Mouse (Mus musculus) ZHBTc4 (cell line): Measurements from ENCODE around the gene Mrs2.

Experiments
- DNase-seq: peaks from one replicate; pipeline ENCODE4 v3.0.0-alpha.2; 2011; ENCODE audit warnings: low read depth, low spot score

The Mrs2 gene

DNA sequence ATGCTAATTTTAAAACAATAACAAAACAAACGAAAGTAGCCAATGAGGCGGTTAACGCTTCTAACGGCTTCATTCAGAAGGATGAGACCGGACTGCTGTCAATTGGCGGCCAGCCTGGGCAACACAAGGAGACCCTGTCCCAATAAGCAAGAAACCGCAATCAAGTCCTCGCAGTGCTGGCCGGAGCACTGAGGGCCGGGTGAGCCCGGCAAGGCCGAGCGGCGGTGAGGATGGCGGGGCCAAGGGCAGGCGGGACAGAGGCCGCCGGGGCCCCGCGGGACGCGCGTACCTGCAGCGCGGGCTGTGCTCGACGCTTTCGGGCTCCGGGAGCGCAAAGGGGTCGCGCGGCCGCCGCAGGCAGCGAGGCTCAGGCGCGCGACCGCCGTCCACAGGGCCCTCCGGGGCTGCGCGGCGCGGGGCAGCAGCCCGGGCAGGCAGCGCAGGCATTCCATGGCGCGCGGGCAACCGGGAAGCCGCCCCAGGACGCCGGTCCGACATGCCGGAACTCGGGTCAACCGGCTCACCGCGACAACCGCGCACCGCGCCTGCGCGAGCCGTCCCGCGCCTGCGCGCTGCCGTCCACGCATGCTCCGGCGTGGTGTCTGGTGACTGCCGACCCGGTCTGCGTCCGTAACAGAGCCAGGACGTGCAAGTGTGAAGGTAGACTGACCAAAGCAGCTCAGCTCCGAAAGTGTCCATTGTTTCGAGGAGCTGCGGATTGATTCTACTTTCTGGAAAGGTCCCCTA lies at the start of gene Mrs2:
Mrs2 (minus strand) TSS at position 587 of the 747 bp plus-strand sequence.
- peak; percentile 92 for DNase-seq

GRCm38 (mm10) chr13:25069765-25070164 lies 49.6 kb upstream of the Mrs2 start:
- DNase-seq = no peak

GRCm38 (mm10) chr13:25067183-25067582 lies 47.0 kb upstream of the Mrs2 start:
- no peak for DNase-seq

DNA sequence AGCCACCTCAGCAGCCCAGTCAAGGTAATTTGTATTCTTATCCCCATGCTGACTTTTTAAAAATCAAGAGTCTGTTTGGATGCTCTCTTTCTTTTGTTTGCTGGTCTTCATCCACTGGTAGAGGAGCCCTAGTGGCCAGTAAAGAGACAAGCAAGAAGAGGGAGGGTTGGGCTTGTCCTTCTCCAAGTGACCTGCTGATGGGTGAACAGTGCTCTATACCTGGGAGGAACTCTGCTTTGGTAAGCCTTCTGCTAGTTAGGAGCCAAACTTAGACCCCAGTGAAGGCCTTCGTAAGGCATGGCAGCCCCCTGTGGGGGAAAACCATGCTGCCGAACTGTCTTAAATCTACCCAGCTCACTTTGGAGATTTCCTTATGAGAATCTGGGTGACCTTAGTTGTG lies 46.5 kb upstream of the Mrs2 start:
- DNase-seq = no peak

GRCm38 (mm10) chr13:25055873-25056667 lies 35.9 kb upstream of the Mrs2 start, which contains the start of gene Dcdc2a:
Gene Dcdc2a, plus strand, starts transcription at chr13:25056004.
- peak; percentile 62 for DNase-seq

DNA sequence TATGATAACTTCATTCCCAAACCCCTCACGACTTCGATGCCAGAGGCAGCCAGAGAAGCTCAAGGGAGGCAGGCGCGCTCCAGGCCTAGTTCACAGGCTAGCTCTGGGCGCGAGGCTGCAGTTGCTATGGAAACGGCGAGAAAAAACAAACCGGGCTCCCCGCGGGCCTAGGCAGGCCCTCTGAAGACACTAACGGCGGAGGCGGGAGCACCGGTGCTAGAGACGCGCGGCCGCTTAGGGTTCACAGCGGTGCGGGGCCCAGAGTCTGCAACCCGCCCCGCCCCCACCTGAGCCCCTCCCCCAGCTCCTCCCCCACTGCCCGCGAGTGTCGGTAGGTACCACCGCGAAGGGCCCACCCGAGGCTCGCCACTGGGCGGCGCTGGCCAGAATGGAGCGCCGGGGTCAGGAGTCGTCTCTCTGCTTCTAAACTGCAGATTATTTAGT lies 35.0 kb upstream of the Mrs2 start:
- peak; percentile 87 for DNase-seq

GRCm38 (mm10) chr13:25052671-25053070 lies 32.5 kb upstream of the Mrs2 start:
- peak; percentile 65 for DNase-seq

GRCm38 (mm10) chr13:25039488-25039887 lies 19.3 kb upstream of the Mrs2 start:
- no peak for DNase-seq

DNA sequence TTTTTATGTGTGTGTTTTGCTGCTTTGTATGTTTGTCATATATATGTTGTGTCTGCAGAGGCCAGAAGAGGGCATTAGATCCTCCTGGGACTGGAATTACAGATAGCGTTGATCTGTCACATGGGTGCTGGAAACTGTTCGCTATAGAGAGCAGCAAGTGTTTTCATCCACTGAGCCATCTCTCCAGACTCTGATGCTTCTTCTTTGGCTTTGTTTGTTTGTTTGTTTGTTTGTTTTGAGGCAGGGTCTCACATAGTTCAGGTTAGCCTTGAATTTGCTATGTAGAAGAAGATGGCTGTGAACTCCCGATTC lies 6.9 kb upstream of the Mrs2 start:
- no peak for DNase-seq

GRCm38 (mm10) chr13:25026409-25027113 lies 6.4 kb upstream of the Mrs2 start:
- DNase-seq = no peak

GRCm38 (mm10) chr13:25024655-25025054 lies 4.5 kb upstream of the Mrs2 start:
- peak; percentile 52 for DNase-seq

DNA sequence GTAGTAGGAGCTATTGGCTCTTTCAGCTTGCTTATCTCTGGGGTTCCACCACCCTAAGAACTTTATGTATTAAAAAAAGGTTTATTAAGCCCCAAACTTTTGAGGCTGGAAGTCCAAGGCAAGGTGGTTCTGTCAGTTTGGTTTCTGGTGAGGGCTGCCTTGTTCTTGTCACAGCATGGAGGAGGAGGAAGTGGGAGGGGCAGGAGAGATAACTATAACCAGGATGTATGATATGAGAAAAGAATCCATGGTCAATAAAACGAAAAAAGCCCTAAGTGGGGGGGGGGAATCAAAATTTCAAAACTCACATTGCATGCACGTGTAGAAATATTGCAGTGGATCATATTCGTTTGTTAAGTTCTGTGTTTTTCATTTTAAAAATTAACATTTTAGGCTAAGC lies 3.0 kb upstream of the Mrs2 start:
- no peak for DNase-seq

GRCm38 (mm10) chr13:25022386-25022785 lies 2.2 kb upstream of the Mrs2 start:
- no peak for DNase-seq

GRCm38 (mm10) chr13:25020540-25020892 lies 337 bp upstream of the Mrs2 start:
- DNase-seq = no peak

- DNase-seq = no peak
Observed at GRCm38 (mm10) chr13:25018316-25018715, 1.9 kb downstream of the Mrs2 start.

DNA sequence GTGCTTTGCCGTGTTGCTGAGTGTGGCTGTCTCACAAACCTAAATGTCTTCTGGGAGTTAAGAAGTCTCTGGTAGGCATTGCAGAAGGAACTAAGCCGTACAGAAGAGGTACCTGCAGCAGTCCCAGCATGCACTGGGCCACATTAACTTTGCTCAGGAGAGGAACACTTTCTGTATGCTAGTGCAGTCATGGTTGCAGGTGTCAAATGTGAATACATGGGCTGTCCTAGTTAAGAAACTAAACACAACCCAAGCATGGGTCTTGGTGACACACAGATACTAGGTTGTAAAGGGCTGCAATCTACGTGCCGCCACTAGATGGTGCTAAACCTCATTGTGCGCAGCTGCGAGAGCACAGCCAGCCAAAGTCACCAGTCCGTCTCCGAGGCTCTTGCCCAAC lies 13.1 kb downstream of the Mrs2 start:
- no peak for DNase-seq

- DNase-seq = peak; percentile 43
Observed at GRCm38 (mm10) chr13:25002965-25003364, 17.2 kb downstream of the Mrs2 start.

DNA sequence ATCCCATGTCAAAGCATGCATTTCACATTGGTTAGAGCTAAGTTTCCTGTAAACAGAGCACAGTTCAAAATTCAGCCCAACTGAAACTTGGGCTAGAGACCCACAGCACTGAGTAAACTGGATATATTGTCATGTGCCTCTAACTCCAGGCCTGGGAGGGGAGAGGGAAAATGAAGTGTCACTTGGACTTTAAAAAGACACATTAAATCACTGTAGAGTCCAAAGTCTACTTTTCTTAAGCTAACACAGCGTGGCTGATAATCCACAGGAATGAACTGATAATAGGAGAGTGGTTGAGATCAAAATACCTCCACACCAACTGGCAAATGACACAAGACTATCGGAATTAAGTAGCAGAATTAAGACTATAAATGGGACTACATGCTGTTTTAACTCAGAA lies 20.6 kb downstream of the Mrs2 start:
- no peak for DNase-seq

GRCm38 (mm10) chr13:24993160-24993559 lies 27.0 kb downstream of the Mrs2 start:
- no peak for DNase-seq

- DNase-seq = no peak
Observed at GRCm38 (mm10) chr13:24989006-24989405, 31.2 kb downstream of the Mrs2 start.

GRCm38 (mm10) chr13:24988391-24988790 lies 31.8 kb downstream of the Mrs2 start:
- DNase-seq = peak; percentile 58

- DNase-seq = no peak
Observed at GRCm38 (mm10) chr13:24985435-24985834, 34.7 kb downstream of the Mrs2 start.
